Mouse (Mus musculus) heart, embryonic 10.5 days (tissue): ENCODE data around the gene Islr2. TPM values are rescaled to one million over a fixed set of nuclear protein-coding genes. Genes with fewer than 3 reads are reported as not detected.

Experiments
- DNase-seq: peaks from one replicate; pipeline ENCODE4 v3.0.0-alpha.2; 2017; ENCODE audit warnings: low spot score
- H3K27ac ChIP-seq: fragments of 300-500 bp; sonication (generic); 2 replicates; pipeline ENCODE4 v1.5.1; 2016; ENCODE audit warnings: mild to moderate bottlenecking
- H3K27me3 ChIP-seq: fragments of 300-500 bp; sonication (generic); 2 replicates; pipeline ENCODE4 v1.6.1; 2016; ENCODE audit warnings: mild to moderate bottlenecking; ENCODE audit not compliant: poor library complexity, insufficient read depth, severe bottlenecking
- H3K36me3 ChIP-seq: fragments of 300-500 bp; sonication (generic); 2 replicates; pipeline ENCODE4 v1.6.1; 2016; ENCODE audit warnings: mild to moderate bottlenecking, moderate library complexity
- H3K4me1 ChIP-seq: fragments of 300-500 bp; sonication (generic); 2 replicates; pipeline ENCODE4 v1.6.1; 2016; ENCODE audit warnings: mild to moderate bottlenecking
- H3K4me3 ChIP-seq: fragments of 300-500 bp; sonication (generic); 2 replicates; pipeline ENCODE4 v1.5.1; 2016; ENCODE audit warnings: mild to moderate bottlenecking, moderate library complexity
- H3K9me3 ChIP-seq: fragments of 300-500 bp; sonication (generic); 2 replicates; pipeline ENCODE4 v1.6.1; 2016; ENCODE audit warnings: mild to moderate bottlenecking, moderate library complexity
- WGBS: fragments of 180-500 bp; shearing (Covaris S2); methylation state at CpG from one replicate; pipeline ENCODE4 v1.1.7; 2016; 5-methylcytosine and 5-hydroxymethylcytosine counted together
- microRNA-seq: library from miRNA; unstranded; fragments of <30 nt; microRNA quantifications from one replicate; pipeline ENCODE4, GENCODE M21; 2017
- polyA plus RNA-seq: library from polyadenylated mRNA; unstranded; fragments of >200 nt; fragmentation: Nextera tagmentation; extraction: Ambion mirVana; gene quantifications from 2 replicates; pipeline ENCODE4 v1.2.1, GENCODE M21; 2016

Gene Islr2
- polyA plus RNA-seq, 1 experiment from 2014 or later = not detected

DNA sequence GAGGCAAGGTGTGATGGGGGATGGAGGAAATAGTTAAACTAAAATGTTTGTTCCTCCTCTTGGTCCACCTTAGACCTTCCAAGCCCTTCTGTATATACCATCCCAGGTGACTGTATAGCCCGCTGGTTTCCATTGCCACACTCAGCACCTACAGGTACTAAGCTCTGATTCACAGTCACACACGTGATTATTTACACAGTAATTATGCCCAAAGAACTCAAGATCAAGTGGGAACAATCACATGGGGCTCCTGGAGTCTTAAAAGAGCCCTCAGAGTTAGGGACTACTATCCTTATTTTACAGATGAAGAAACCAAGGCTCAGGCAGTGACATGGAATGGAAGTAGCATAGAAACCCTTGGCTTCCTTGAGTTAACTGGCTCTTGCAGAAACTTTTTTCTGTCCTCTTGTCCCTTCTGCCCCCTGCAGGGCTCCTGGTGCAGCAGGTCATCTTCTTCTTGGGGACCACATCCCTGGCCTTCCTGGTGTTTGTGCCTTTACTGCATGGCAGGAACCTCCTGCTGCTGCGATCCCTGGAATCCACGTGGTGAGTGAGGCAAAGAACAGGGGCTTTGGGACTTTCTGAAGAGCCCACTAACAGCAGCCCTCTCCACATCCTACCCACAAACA lies 53.3 kb downstream of the Islr2 start:
- no peak for DNase-seq
- H3K27ac ChIP-seq = no peak overlapping the region
- no peaks in the 10 kb centered on the region for H3K9me3 ChIP-seq
- H3K27me3 ChIP-seq = peaks cover 43% of the 10 kb centered on the region
- H3K36me3 ChIP-seq = peaks cover 5% of the 10 kb centered on the region; the same call in 1 of the 2 replicates
- H3K4me3 ChIP-seq = no peak overlapping the region
- H3K4me1 ChIP-seq = peaks cover 24% of the 10 kb centered on the region
- WGBS = 71% methylated on average over 4 of the region's 4 CpGs

DNA sequence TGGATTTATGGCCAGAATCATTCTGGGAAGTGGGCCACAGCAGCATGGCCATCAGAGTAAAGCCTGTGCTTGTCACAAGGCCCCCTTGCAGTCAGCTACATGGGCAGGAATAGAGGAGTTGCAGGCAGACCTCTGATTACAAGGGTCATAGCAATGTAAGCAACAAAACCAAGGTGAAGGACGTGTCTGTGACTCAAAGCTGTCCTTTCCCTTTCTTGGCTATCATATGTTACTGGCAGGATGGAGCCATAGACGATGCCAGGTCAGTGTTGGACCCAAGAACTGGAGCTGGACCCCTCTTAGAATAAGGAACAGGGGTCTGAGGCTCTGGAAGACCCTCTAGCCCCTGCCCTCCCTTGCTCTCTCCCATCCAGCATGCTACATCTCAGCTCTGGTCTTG lies 55.3 kb downstream of the Islr2 start:
- 61% methylated on average over 2 of the region's 2 CpGs for WGBS
- Histone ChIP-seq H3K36me3 (peaks cover 5% of the 10 kb centered on the region; the same call in 1 of the 2 replicates), H3K27ac (no peak overlapping the region), H3K27me3 (peaks cover 56% of the 10 kb centered on the region), H3K9me3 (no peaks in the 10 kb centered on the region), H3K4me1 (peaks cover 27% of the 10 kb centered on the region), H3K4me3 (no peak overlapping the region)
- DNase-seq = no peak

Small RNA genes within 50 kb of the gene (microRNA-seq; reads per million reads assigned to microRNA genes)
- gene Mir6385 = not detected

Other genes starting within 250 kb of the Islr2 start
- gene Cyp11a1, start 197.9 kb downstream of the Islr2 start, polyA plus RNA-seq = 0.10 TPM in 1 of 2 replicates, not detected in the other
- gene Stra6, start 140.5 kb downstream of the Islr2 start, polyA plus RNA-seq = 2.7 and 16.3 TPM in 2 replicates
- gene Ccdc33, start 85.5 kb downstream of the Islr2 start, polyA plus RNA-seq = 0.07 TPM in 1 of 2 replicates, not detected in the other
- 3.0 and 10.4 TPM in 2 replicates for gene Islr, start within 50 bp of the Islr2 start, polyA plus RNA-seq
- gene Pml, start 45.5 kb upstream of the Islr2 start, polyA plus RNA-seq = 14.7 and 17.6 TPM in 2 replicates
- gene Stoml1, start 48.8 kb upstream of the Islr2 start, polyA plus RNA-seq = 24.2 and 27.0 TPM in 2 replicates
- gene Loxl1, start 108.9 kb upstream of the Islr2 start, polyA plus RNA-seq = 35.7 and 36.1 TPM in 2 replicates
- gene Tbc1d21, start 166.1 kb upstream of the Islr2 start, polyA plus RNA-seq = not detected in 2 replicates